Mouse (Mus musculus): ENCODE data around the gene Btg1.

The Btg1 gene

DNA sequence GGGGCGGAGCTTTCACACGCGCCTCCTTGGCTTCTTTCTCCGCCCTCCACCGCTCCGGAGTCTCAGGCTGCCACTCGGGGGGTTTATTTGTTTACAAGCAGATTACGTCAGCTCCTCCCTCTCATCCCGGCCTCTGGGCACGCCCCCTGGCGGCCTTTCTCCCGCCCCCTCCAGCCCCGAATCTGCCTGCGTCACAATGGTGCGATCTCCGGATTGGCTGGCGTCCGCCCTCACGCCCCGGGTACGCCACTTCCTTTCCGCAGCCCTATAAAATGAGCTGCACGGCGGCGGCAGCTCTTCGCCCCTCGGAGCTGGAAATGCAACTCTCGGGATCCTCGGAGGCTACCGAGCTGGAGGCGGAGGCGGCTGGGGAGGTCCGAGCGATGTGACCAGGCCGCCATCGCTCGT is at the start of gene Btg1:
TSS of gene Btg1 (plus strand) at position 298 of the 408 bp plus-strand sequence.
- in situ Hi-C loops (cut with MboI), result loop anchor here (5.0 kb wide), 2 partner anchors 244 to 399 kb away; no protein-coding TSS in a partner anchor

DNA sequence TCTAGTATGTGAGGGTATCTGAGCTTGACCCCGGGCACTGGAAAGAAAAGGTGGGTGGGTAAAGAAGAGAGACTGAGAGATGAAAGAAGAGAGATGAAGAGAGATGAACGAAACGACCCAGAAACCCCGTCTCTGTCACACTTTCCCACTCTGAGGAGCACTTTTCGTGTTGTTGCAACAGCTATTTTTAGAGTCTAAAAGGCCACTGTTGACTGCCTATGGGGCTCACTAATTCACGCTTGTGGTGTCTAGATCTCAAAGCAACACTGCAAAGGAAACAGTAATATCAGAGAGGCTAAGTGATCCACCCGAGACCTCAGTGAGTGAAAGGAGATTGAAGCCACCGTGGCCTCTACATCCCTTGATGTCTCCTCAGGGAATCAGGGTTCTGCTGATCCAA is 47.3 kb upstream of the Btg1 start:
- in situ Hi-C loops (cut with MboI), result no loop called here

DNA sequence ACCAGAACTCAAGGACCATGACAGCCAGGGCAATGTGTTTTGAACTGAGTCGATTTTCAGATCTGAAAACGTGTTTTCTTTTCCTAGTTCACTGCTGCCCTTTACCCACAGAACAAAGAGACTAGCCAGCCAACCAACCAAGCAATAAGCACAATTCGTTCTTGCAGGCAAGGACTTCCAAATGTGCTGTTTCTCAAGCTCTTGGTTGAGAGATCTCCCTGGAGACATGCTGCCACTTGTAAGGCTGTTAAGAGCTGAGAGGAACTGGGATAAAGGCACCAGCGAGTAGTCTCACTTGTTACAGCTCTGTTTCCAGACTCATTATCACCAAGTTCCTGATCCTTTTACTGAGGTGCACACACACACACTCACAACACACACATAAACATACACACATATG is 45.6 kb upstream of the Btg1 start:
- in situ Hi-C loops (cut with MboI), result no loop called here

DNA sequence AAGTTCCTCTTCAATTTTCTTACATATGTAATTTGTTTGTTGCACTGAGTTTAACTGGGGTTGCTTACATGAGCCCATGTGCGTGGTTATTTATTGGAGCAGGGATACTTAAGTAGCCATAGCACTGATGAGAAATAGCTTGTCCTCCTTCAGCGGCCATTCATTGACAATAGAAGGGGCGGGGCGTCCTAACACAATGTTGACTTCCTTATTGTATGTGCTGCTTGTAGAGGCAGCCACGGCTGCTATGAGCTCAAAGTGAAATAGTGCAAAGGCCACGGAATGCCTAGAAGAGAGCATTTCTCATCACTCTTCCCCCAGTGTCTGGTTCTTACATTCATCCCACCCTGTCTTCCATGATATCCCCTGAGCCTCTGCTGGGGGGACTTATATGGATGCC is 42.0 kb upstream of the Btg1 start:
- in situ Hi-C loops (cut with MboI), result no loop called here

DNA sequence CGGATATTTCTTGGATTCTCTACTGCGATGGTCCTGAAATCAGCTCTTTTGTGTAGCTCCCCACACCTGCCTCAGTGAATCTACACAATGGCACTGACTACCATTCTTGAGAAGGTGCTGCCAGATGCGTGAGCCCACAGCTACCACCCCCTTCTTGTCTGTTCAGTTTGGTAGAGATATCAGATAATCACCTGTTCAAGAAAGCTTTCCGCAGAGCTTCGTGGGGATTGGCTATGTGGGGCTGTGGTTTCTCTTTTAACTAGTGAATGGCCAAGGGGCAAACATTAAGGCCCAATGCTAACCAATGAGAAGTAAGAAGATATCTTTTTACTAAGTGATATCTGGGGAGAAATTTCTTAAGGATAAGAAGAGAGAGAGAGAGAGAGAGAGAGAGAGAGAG is 41.5 kb upstream of the Btg1 start:
- in situ Hi-C loops (cut with MboI), result no loop called here

DNA sequence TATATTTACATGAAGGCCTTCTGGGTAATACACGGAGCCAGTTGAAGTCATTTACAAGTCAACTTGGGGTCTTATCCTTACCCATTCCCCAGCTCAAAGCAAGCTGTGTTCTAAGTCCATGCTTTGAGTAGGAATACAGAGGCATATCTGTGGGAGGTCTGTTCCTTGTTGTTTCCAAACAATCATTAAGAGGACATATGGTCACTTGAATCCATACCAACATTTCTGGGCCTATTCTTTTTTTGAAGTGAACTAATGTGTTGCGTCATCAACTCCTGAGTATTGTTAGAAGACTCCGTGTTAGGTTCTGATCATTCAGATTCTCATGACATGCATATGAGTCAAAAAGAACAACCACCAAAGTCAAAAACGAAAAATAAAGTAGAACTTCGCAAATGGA is 37.9 kb upstream of the Btg1 start:
- in situ Hi-C loops (cut with MboI), result no loop called here

DNA sequence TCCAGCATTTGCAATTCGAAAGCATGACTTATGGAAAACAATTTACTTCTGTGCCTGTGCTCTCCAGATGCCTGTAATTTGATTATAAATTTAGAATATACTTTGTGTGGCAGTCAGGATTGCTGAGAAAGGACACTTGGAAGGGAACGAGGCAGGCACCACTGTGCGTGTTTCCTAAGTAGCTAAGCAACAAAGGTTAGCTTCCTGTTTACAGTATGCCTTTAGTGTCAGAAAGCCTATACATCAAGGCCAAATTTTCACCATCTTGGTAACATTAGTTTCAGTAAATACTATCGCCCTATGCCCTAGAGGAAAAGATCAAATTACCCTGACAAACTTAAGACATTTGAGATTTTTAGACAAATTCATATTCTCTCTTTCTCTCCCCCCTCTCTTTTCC is 37.4 kb upstream of the Btg1 start:
- in situ Hi-C loops (cut with MboI), result no loop called here

GRCm38 (mm10) chr10:96580246-96580645 is 36.6 kb upstream of the Btg1 start:
- in situ Hi-C loops (cut with MboI), result no loop called here

DNA sequence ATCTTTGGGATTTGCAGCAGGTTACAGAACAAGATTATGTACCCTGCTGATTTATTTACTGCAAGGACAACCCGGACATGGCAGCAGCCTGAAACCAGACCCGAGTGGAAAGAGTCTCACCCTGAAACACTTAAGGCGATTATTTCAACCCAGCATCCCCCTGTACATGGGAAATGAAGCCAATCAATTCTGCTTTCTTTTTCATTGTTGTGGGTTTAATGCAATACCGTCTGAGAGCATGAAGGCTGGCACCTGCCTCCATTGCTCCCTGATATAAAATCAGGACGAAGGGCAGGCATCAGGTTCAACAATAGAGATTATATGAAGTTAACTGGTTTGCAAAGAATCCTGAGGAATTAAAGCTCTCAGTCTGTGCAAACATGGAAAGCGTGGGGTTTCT is 35.6 kb upstream of the Btg1 start:
- in situ Hi-C loops (cut with MboI), result no loop called here

GRCm38 (mm10) chr10:96586191-96586880 is 30.5 kb upstream of the Btg1 start:
- in situ Hi-C loops (cut with MboI), result no loop called here

DNA sequence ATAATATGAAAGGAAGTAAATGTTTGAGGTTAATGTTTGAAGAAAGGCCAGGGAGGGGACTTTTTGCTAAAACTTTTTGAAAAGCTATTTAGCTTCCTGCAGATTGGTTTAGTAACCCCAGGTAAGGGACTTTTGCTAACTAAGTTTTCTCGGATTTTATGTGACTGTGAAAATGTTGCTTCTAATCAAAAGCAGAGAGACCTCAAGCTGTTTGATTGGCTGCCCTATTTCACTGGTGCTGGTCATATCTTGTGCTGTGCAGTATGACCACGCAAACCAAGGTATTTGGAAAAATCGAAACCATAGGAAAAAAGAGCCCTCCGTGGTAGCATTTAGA is 30.0 kb upstream of the Btg1 start:
- in situ Hi-C loops (cut with MboI), result no loop called here

DNA sequence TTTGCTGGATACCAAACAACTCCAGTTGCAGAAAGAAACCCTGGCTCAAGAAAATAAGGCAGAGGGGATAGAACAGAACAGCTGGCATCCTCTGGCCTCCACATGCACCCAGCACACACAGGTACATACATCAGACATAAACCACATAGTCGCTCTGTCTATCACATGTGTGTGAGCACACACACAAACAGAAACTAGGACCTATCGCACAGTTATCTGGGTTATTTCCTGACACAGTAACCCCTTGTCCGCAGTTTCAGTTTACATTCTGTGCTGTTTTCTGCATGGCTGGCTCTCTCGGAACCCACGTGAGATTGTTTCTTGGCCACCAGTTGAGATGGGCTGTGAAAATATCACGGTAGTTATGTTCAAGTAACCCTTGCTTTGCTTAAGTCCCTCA is 28.6 kb upstream of the Btg1 start:
- in situ Hi-C loops (cut with MboI), result no loop called here

- in situ Hi-C loops (cut with MboI), result no loop called here
These were observed 27.0 kb upstream of the Btg1 start for GRCm38 (mm10) chr10:96589781-96590180.

DNA sequence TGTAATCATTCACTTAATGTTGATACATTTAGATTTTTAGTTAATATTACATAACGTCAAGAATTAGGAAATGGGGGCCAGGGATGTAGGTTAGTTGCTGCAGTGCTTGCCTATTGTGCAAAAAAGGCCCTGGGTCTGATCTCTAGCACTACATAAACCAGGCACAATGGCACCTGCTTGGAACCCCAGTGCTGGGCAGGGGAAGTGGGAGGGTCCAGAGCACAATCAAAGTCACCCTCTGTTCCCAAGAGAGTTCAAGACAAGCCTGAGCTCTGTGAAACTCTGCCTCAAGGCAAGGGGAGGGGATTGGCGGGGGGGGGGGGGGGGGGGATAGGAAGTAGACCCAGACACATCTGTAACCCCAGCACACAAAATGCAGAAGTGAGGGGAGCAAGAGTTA is 24.7 kb upstream of the Btg1 start:
- in situ Hi-C loops (cut with MboI), result no loop called here

DNA sequence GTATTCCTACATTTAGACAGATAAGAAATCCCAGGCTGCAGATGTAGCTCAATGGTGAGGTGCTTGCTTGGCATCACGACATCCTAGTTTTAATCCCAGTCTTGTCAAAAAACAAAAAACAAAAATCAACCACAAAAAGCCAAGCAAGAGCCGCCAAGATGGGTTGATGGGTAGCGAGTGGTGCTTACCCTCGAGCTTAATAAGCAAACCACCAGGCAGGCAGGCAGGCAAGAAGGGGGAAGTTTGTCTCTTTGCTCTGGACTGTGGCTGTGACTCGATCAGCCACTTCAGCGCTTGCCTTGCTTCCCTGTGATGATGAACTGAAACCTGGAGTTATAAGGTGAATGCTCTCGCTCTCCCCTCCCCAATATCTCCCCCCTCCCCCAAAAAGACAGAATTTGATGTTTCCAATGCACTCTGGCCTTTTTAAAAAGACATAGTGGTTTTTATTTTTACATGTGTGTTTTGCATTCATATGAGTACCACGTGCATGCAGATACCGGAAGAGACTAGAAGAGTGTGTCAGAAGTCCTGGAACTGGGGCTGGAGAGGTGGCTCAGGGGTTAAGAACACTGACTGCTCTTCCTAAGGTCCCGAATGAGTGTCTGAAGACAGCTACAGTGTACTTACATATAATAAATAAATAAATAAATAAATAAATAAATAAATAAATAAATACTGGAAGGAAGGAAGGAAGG is 21.2 kb upstream of the Btg1 start:
- in situ Hi-C loops (cut with MboI), result no loop called here

DNA sequence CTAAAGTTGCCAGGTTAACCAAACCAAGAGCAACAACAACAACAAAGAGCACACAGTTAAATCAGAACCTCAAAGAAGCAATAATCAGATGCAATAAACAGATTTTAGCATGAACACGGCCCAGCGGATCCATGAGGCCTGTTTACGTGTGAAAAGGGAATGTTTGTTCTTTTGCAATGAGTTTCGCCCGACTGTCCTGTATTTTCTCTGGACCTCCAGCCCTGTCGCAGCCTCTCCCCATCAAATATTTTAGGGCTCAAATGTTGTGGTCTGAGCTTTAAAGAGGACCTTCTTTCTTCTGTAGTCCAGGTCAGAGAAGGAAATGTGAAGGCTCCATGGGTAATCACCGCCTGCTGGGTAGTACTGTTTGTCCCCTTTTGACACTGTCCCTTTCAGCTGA is 20.4 kb upstream of the Btg1 start:
- in situ Hi-C loops (cut with MboI), result no loop called here

DNA sequence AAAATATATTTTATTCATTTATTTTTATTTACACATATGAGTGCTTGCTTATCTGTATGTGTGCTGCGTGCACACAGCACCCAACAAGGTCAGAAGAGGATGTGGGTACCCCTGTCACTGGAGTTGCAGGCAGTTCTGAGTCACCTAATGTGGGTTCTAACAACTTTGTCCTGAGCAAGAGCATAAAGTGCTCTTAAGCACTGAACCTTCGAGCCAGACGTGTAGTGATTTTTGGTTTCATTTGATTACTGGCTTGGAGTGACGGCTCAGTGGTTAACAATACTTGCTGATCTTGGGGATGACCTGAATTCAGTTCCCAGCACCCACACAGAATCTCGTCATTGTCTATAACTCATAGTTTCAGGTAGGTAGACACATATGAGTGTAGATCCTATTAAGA is 17.2 kb upstream of the Btg1 start:
- in situ Hi-C loops (cut with MboI), result loop anchor here (10.0 kb wide), 1 partner anchor 115 kb away; no protein-coding TSS in a partner anchor

DNA sequence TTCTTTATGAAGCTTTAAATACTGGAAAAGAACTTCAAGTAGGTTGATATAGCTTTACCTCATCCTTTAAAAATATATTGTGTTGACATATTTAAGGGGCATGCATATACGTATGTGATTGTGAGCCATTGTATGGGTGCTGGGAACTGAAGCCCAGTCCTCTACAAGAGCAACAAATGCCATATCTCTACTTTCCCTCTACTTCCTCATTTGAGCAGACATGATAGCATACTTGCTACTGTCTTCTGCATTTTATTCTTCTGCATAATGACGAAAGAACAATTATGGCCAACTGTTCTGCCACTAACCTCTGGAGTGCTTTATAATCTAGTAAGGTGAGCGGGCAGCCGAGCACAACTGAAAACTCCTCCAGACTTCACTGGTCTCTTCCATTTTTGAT is 15.1 kb upstream of the Btg1 start:
- in situ Hi-C loops (cut with MboI), result loop anchor here (10.0 kb wide), 1 partner anchor 117 kb away; no protein-coding TSS in a partner anchor

DNA sequence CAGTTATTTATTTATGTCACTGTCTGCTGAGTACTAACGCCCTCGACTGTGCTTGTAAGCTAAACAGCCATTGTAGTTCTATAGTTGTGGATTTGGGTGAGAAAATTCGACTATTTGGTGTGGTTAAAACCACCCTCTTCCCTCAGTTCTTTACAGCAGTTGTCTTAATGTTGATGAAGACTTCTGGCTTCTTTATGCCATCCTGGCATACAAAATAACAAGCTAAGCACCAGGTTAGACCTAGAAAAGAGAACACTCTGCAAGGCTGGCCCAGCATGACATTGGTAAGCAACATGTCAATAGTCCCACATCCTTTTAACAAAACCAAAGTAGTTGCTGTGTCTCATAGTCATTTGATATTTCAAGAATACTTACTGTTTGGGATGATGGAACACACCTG is 14.5 kb upstream of the Btg1 start:
- in situ Hi-C loops (cut with MboI), result loop anchor here (10.0 kb wide), 1 partner anchor 118 kb away; no protein-coding TSS in a partner anchor

- in situ Hi-C loops (cut with MboI), result loop anchor here (10.0 kb wide), 1 partner anchor 120 kb away; no protein-coding TSS in a partner anchor
These were observed 11.6 kb upstream of the Btg1 start for GRCm38 (mm10) chr10:96605168-96605567.

DNA sequence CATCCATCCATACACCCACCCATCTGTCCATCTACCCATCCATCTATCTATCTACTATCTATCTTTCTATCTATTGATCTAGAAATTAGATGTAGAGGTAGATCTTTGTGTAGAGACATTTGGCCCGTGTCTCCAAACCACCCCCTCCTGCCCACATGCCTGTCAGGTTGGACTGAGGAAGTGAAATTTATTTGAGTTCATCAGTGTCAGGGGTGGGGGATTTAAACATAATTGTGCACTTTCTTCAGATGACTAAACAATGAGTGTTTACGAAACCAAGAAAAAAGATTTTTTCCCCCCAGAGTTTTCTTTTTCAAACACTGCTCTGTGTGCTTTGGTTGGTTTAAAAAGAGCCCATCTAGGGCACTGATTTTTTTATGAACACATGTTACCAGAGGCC is 10.9 kb upstream of the Btg1 start:
- in situ Hi-C loops (cut with MboI), result loop anchor here (10.0 kb wide), 1 partner anchor 121 kb away; no protein-coding TSS in a partner anchor

- in situ Hi-C loops (cut with MboI), result loop anchor here (10.0 kb wide), 1 partner anchor 123 kb away; no protein-coding TSS in a partner anchor
These were observed 9.1 kb upstream of the Btg1 start for GRCm38 (mm10) chr10:96607617-96608185.
